Mouse (Mus musculus) central nervous system, embryonic 11.5 days (tissue): ENCODE results near the gene Cbr1. TPM values are rescaled to one million over a fixed set of nuclear protein-coding genes. Genes with fewer than 3 reads are reported as not detected.

Experiments used
- polyA plus RNA-seq: library from polyadenylated mRNA; depleted of rRNA; stranded (reverse); fragments of >200 nt; gene quantifications from 2 replicates; pipeline ENCODE4 v1.2.3, GENCODE M21; 2012; rRNA removed

Gene Cbr1
- 104 and 158 TPM in 2 replicates for polyA plus RNA-seq

DNA sequence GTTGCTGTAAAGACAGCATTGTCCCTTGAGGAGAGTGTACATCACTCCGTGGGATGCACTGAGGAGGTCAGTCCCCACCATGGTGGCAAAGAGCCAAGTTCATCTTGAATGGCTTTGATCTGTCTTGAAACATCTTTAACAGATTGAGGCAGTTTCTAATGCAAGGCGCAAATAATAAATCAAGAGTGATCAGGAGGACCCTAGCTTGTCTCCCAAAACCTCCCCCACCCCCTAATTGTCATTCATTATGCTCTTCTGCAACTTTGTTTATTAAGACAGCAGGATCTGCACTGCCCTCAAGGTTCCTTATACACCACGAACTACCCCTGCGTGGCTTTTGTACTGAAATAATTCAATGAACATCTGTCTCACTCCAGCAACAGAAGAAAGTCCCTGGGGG lies at the start of gene Cbr1:
Cbr1 (plus strand) TSS at position 301 of the 400 bp plus-strand sequence.

GRCm38 (mm10) chr16:93603439-93604212 lies 2.0 kb upstream of the Cbr1 start, which contains the start of gene Setd4:
Gene Setd4 (minus strand): TSS chr16:93604063.

DNA sequence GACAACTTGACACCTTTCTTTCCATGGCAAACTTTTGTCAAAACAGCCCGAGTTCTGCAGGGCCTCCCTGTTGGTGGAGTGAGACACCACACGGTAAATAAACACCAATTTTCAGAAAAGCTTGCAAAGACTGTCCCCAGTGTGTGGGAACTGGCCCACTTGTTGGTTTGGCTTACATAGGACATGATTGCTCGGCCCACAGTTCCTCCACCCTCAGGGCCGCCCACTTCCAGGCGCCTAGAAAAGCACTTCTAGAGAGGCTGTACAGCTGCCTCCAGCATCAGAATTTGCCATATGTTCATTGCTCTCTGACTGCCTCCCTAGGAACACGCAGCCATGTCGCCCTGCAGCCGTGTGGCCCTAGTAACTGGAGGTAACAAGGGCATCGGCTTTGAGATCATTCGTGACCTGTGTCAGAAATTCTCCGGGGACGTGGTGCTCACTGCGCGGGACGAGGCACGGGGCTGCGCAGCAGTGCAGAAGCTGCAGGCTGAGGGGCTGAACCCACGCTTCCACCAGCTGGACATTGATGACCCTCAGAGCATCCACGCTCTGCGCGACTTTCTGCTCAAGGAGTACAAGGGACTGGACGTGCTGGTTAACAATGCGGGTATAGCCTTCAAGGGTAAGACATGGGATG lies 22.2 kb downstream of the Cbr1 start, which contains the start of gene Gm5678:
Gm5678 (plus strand) TSS at position 337 of the 640 bp plus-strand sequence.

Other genes starting within 250 kb of the Cbr1 start
- gene Setd4, start 1.8 kb upstream of the Cbr1 start, polyA plus RNA-seq = 17.5 and 21.7 TPM in 2 replicates
- gene Gm5678, start 22.2 kb downstream of the Cbr1 start, polyA plus RNA-seq = 0.07 TPM in 1 of 2 replicates, not detected in the other
- 0.70 and 0.78 TPM in 2 replicates for gene Cbr3, start 77.4 kb downstream of the Cbr1 start, polyA plus RNA-seq
- 16.8 and 17.6 TPM in 2 replicates for gene Dop1b, start 106.1 kb downstream of the Cbr1 start, polyA plus RNA-seq
- gene Morc3, start 226.3 kb downstream of the Cbr1 start, polyA plus RNA-seq = 29.1 and 35.9 TPM in 2 replicates